In genomic region chr13:41608559-41608958, GRCm38 (mm10) we compare ENCODE assay signal across 17 mouse cellular contexts. TPM values are rescaled to one million over a fixed set of nuclear protein-coding genes. Genes with fewer than 3 reads are reported as not detected.
A peak's percentile ranks its signal among the peaks of the same experiment; 100 is the strongest.
DNase-seq lines count a peak whose midpoint lies in the region; ATAC-seq and TF ChIP-seq lines count a peak whose summit lies in the region.
"Had no signal": no experiment of that assay in that cellular context is flagged by ENCODE, and none has a peak within 500 bp of the region (broad histone marks: within the 10 kb centered on the region; RNA-seq: fewer than 3 reads in every experiment).

No protein-coding gene starts in this region.

- H3K36me3 ChIP-seq in MEL (ENCODE audit: control insufficient read depth in 1 of 2, insufficient read depth in 2 of 2, low read length in 2 of 2): peaks cover 0 to 5% of the 10 kb centered on the region in 2 experiments; a peak in 2 of 4 replicates
- H3K36me3 ChIP-seq in liver, postnatal 0 days (replicated peaks; ENCODE audit: insufficient read depth, low read length): no peaks in the 10 kb centered on the region
- H3K36me3 ChIP-seq: limb, embryonic 12.5 days had no signal

- WGBS in liver, postnatal 0 days (ENCODE audit: insufficient replicate concordance): 72% methylated on average over 2 of the region's 2 CpGs

- TF ChIP-seq CTCF in gastrocnemius, adult 2 months (IDR thresholded peaks at IDR 0.05): no peak
- TF ChIP-seq CTCF in left cerebral cortex, adult 2 months (IDR thresholded peaks at IDR 0.05): no peak
- no peak for TF ChIP-seq CTCF in MEL (IDR thresholded peaks at IDR 0.05 in 2 of 3, conservative IDR thresholded peaks at IDR 0.05 in 1 of 3; ENCODE audit: control insufficient read depth in 1 of 3, insufficient read depth in 1 of 3, low read depth in 2 of 3, low read length in 3 of 3, poor library complexity in 1 of 3, severe bottlenecking in 1 of 3)
- TF ChIP-seq CTCF in liver, postnatal 0 days (IDR thresholded peaks at IDR 0.05; ENCODE audit: low read depth): no peak

- no peak for TF ChIP-seq EP300 in MEL (IDR thresholded peaks at IDR 0.05; ENCODE audit: low read depth in 1 of 2, low read length in 2 of 2)
- no peak for TF ChIP-seq EP300 in liver, postnatal 0 days (IDR thresholded peaks at IDR 0.05; ENCODE audit: low read depth)

- H3K9me3 ChIP-seq in MEL (replicated peaks; ENCODE audit: insufficient read depth, low read length): no peaks in the 10 kb centered on the region
- no peaks in the 10 kb centered on the region for H3K9me3 ChIP-seq in liver, postnatal 0 days (ENCODE audit: low read length)
- H3K9me3 ChIP-seq: limb, embryonic 12.5 days had no signal

- no peak for ATAC-seq in liver, postnatal 0 days

- H3K27me3 ChIP-seq in MEL (ENCODE audit: control insufficient read depth in 1 of 2, insufficient read depth in 2 of 2, low read length in 2 of 2): no peaks in the 10 kb centered on the region
- no peaks in the 10 kb centered on the region for H3K27me3 ChIP-seq in liver, postnatal 0 days (ENCODE audit: insufficient read depth, low read length)
- H3K27me3 ChIP-seq: limb, embryonic 12.5 days had no signal

- H3K27ac ChIP-seq in gastrocnemius, adult 2 months: peak overlapping the region; percentile 99; the same call in 1 of the 2 replicates
- H3K27ac ChIP-seq in left cerebral cortex, adult 2 months: no peak overlapping the region
- no peak overlapping the region for H3K27ac ChIP-seq in MEL (ENCODE audit: control insufficient read depth, low read depth, low read length)
- H3K27ac ChIP-seq in liver, postnatal 0 days (ENCODE audit: low read depth): no peak overlapping the region
- H3K27ac ChIP-seq: limb, embryonic 12.5 days had no signal

- no peak for DNase-seq in gastrocnemius, adult 2 months
- DNase-seq in gastrocnemius, postnatal 10 days: no peak
- DNase-seq in left cerebral cortex, adult 2 months (ENCODE audit: extremely low spot score in 1 of 2, low spot score in 2 of 2): no peak
- no peak for DNase-seq in left cerebral cortex, adult 11 months (ENCODE audit: low spot score)
- peak; percentile 27 for DNase-seq in MEL (ENCODE audit: low read depth, low spot score)
- DNase-seq in liver, postnatal 0 days: no peak
- DNase-seq in frontal cortex, postnatal 14 days (ENCODE audit: low spot score in 2 of 2): no peak
- DNase-seq in spleen, postnatal 36 days (ENCODE audit: low spot score in 2 of 2): no peak
- DNase-seq: B cell, adult 2 months; cerebellum, adult 11-12 months; heart, postnatal 10 days; kidney, adult 11 months; kidney, postnatal 25 days; lung, embryonic 14.5 days; right cerebral cortex, postnatal 4 days; thymus, adult 18-20 months had no signal

- 0 out of 2 replicates have a peak overlapping the region, but pooled peaks have one; percentile 93 for H3K4me2 ChIP-seq in liver, postnatal 0 days (ENCODE audit: low read depth, low read length)
- H3K4me2 ChIP-seq: limb, embryonic 12.5 days had no signal

- no peak overlapping the region for H3K4me3 ChIP-seq in gastrocnemius, adult 2 months
- 0 out of 2 replicates have a peak overlapping the region, but pooled peaks have one; percentile 2 for H3K4me3 ChIP-seq in left cerebral cortex, adult 2 months
- H3K4me3 ChIP-seq in MEL (ENCODE audit: control insufficient read depth in 1 of 2, insufficient read depth in 1 of 2, low read depth in 2 of 2, low read length in 2 of 2): no peak overlapping the region
- H3K4me3 ChIP-seq in liver, postnatal 0 days (ENCODE audit: low read depth, low read length): no peak overlapping the region
- H3K4me3 ChIP-seq: limb, embryonic 12.5 days had no signal

- no peak overlapping the region for H3K9ac ChIP-seq in MEL (ENCODE audit: control insufficient read depth, low read depth, low read length, poor library complexity, severe bottlenecking)
- no peak overlapping the region for H3K9ac ChIP-seq in liver, postnatal 0 days (replicated peaks)
- H3K9ac ChIP-seq: limb, embryonic 12.5 days; lung, embryonic 14.5 days had no signal

- peaks cover 22% of the 10 kb centered on the region for H3K79me2 ChIP-seq in MEL (ENCODE audit: control insufficient read depth, insufficient read depth, low read length, poor library complexity)

- intact Hi-C loops in gastrocnemius, adult 2 months (cut with DNase I): no loop called here
- intact Hi-C loops in left cerebral cortex, adult 2 months (cut with DNase I): no loop called here

- TF ChIP-seq POLR2A in MEL (IDR thresholded peaks at IDR 0.05; ENCODE audit: control insufficient read depth in 1 of 2, insufficient read depth in 1 of 2, low read depth in 1 of 2, low read length in 2 of 2, poor library complexity in 1 of 2): no peak

- no peak for TF ChIP-seq RAD21 in MEL (IDR thresholded peaks at IDR 0.05; ENCODE audit: low read depth, low read length)

- H3K4me1 ChIP-seq in MEL (ENCODE audit: control insufficient read depth in 1 of 2, insufficient read depth in 2 of 2, low read length in 2 of 2): peaks cover 2 to 15% of the 10 kb centered on the region in 2 experiments; a peak in 3 of 4 replicates
- peaks cover 26% of the 10 kb centered on the region for H3K4me1 ChIP-seq in liver, postnatal 0 days (ENCODE audit: insufficient read depth)

TF ChIP-seq in MEL, 35 proteins besides CTCF, POLR2A, EP300 and RAD21:
- TF ChIP-seq MEF2A (IDR thresholded peaks at IDR 0.05; ENCODE audit: extremely low read depth, insufficient replicate concordance, low read depth, low read length, poor library complexity, severe bottlenecking) (no peak), TBP (IDR thresholded peaks at IDR 0.05; ENCODE audit: low read depth, low read length) (no peak), POLR2AphosphoS2 (IDR thresholded peaks at IDR 0.05; ENCODE audit: low read length) (no peak)

RNA-seq across cellular contexts. Expression of gene Tmem170b, which starts 2.9 kb away (rescaled TPM):
- 10 to 100 TPM; 24.8 to 29.0 TPM for total RNA-seq in gastrocnemius, adult 2 months (2021)
- total RNA-seq in gastrocnemius, postnatal 10 days (2021): 10 to 100 TPM; 21.6 to 24.5 TPM
- 10 to 100 TPM; 92.6 to 93.1 TPM for total RNA-seq in left cerebral cortex, adult 2 months (2021)
- 5.2 and 6.5 TPM in 2 replicates for total RNA-seq in MEL (2012; rRNA removed)
- 1 to 10 TPM in 1 of 2 experiments, not detected in 1; 7.0 TPM for polyA plus RNA-seq in MEL (2012; ENCODE audit: insufficient read depth in 1 of 2, insufficient read length in 2 of 2, low read depth in 1 of 2, low replicate concordance in 2 of 2, missing spikeins in 1 of 2)
- polyA plus RNA-seq in liver, postnatal 0 days (2015; fragmentation: Nextera tagmentation; extraction: Ambion mirVana): 4.6 and 5.7 TPM in 2 replicates
